Mouse (Mus musculus) cerebellum, adult 2 months (tissue): ENCODE measurements at regions not wholly inside any gene's neighbourhood (a gene's known extent, or its start where the extent isn't known, plus 50 kb on each side); places are given as distances from the start of the nearest gene placed in this dataset.

Experiments
- CTCF ChIP-seq: fragments of 200-500 bp; IDR thresholded peaks from 2 replicates; pipeline ENCODE4 v1.5.1; 2011; ENCODE audit warnings: low read depth, mild to moderate bottlenecking, control low read depth, low read length, moderate library complexity, borderline replicate concordance; ENCODE audit not compliant: insufficient read depth
- POLR2A ChIP-seq: fragments of 200-500 bp; IDR thresholded peaks from 2 replicates; pipeline ENCODE4 v1.6.1; 2011; ENCODE audit warnings: low read length, control low read depth, borderline replicate concordance; ENCODE audit not compliant: insufficient read depth

GRCm38 (mm10) chrX:99369258-99369900 lies 101.7 kb downstream of the Pja1 start:
- TF ChIP-seq POLR2A, result no peak
- no peak for TF ChIP-seq CTCF
